Mouse (Mus musculus): Measurements from ENCODE around the gene Pogk. TPM values are rescaled to one million over a fixed set of nuclear protein-coding genes. Genes with fewer than 3 reads are reported as not detected.

The Pogk gene
- 17.6 and 18.7 TPM in 2 replicates for polyA plus RNA-seq (2015; fragmentation: Nextera tagmentation; extraction: Ambion mirVana)

- Histone ChIP-seq H3K4me1 (peaks cover 15% of the 10 kb centered on the region), H3K4me2 (replicated peaks) (peak within 1 kb of the TSS; percentile 75), H3K27ac (replicated peaks) (peak within 1 kb of the TSS; percentile 79), H3K9ac (peak within 1 kb of the TSS; percentile 64), H3K9me3 (replicated peaks) (no peaks in the 10 kb centered on the region), H3K4me3 (replicated peaks) (peak within 1 kb of the TSS; percentile 76), H3K36me3 (peaks cover 17% of the 10 kb centered on the region; the same call in 1 of the 2 replicates), H3K27me3 (no peaks in the 10 kb centered on the region)
- ATAC-seq (ENCODE audit: insufficient number of reproducible peaks, low FRiP score, low TSS enrichment, low read depth): peak; percentile 90
- 2% methylated on average over 49 of the region's 49 CpGs for WGBS
Observed at GRCm38 (mm10) chr1:166409701-166410220, at the start of gene Pogk. Pogk (minus strand) TSS chr1:166409863.

DNA sequence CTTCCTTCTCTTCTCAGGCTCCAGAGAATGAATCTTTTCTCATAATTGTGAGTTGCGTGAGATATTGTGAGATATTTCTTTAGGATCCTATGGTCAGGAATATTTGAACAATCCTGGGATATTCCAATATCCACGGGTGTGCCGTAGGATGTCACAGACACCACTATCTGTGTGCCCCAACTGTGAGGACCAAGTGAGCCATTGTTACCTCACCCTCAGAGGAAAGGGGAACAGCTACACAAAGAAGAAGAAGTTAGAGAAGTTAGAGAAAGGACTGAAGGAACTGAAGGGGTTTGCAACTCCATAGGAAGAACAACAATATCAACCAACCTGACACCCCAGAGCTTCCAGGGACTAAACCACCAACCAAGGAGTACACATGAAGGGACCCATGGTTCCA, 32.3 kb upstream of the Pogk start:
- no peak overlapping the region for H3K4me3 ChIP-seq (replicated peaks)
- H3K9ac ChIP-seq: no peak overlapping the region
- H3K4me1 ChIP-seq: no peaks in the 10 kb centered on the region
- no peak overlapping the region for H3K27ac ChIP-seq (replicated peaks)
- no peaks in the 10 kb centered on the region for H3K36me3 ChIP-seq
- ATAC-seq (ENCODE audit: insufficient number of reproducible peaks, low FRiP score, low TSS enrichment, low read depth): no peak
- no peak overlapping the region for H3K4me2 ChIP-seq (replicated peaks)
- no peaks in the 10 kb centered on the region for H3K27me3 ChIP-seq
- WGBS: 94% methylated on average over 3 of the region's 3 CpGs
- no peaks in the 10 kb centered on the region for H3K9me3 ChIP-seq (replicated peaks)

- Histone ChIP-seq H3K27me3 (no peaks in the 10 kb centered on the region), H3K4me3 (replicated peaks) (no peak overlapping the region), H3K4me1 (no peaks in the 10 kb centered on the region), H3K4me2 (replicated peaks) (no peak overlapping the region), H3K27ac (replicated peaks) (no peak overlapping the region), H3K9me3 (replicated peaks) (no peaks in the 10 kb centered on the region), H3K36me3 (no peaks in the 10 kb centered on the region), H3K9ac (no peak overlapping the region)
- 57% methylated on average over 6 of the region's 6 CpGs for WGBS
- ATAC-seq (ENCODE audit: insufficient number of reproducible peaks, low FRiP score, low TSS enrichment, low read depth): no peak
Observed at GRCm38 (mm10) chr1:166439426-166439825, 29.8 kb upstream of the Pogk start.

DNA sequence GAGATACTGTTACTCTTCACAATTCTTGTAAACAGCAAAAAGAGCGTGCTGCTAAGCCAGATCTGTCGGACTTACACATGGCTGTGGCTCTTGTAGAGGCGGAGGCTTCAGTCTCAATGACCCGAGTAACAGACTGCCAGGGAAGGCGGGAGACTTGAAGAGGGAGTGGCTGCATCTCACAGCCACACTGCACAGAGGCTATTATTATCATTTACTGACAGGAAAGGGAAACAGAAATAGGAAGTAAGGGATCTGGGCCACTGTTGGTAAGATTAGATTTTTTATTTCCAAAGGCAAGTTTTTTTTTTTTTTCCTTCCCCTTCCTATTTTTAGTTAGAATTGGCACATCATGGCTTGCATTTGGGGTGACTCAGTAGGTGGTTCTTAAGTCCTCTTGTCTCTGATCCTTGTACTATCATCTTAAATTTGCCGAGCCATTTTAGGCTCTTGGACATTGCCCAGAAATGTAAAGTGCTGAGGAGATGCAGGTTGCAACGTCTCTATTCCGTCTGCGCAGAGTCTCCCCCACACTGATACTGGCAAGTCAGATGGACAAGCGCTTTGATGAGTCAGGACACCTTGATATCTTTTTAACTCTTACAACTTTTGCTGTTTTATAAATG, 20.3 kb upstream of the Pogk start:
- Histone ChIP-seq H3K36me3 (no peaks in the 10 kb centered on the region), H3K4me2 (replicated peaks) (no peak overlapping the region), H3K4me3 (replicated peaks) (no peak overlapping the region), H3K9ac (no peak overlapping the region), H3K27me3 (no peaks in the 10 kb centered on the region), H3K27ac (replicated peaks) (no peak overlapping the region), H3K4me1 (no peaks in the 10 kb centered on the region), H3K9me3 (replicated peaks) (no peaks in the 10 kb centered on the region)
- WGBS: 48% methylated on average over 10 of the region's 10 CpGs
- ATAC-seq (ENCODE audit: insufficient number of reproducible peaks, low FRiP score, low TSS enrichment, low read depth): no peak

- no peaks in the 10 kb centered on the region for H3K27me3 ChIP-seq
- ATAC-seq (ENCODE audit: insufficient number of reproducible peaks, low FRiP score, low TSS enrichment, low read depth): no peak
- WGBS: 66% methylated on average over 3 of the region's 3 CpGs
- no peaks in the 10 kb centered on the region for H3K4me1 ChIP-seq
- H3K9me3 ChIP-seq (replicated peaks): no peaks in the 10 kb centered on the region
- no peaks in the 10 kb centered on the region for H3K36me3 ChIP-seq
- no peak overlapping the region for H3K9ac ChIP-seq
- H3K27ac ChIP-seq (replicated peaks): no peak overlapping the region
- no peak overlapping the region for H3K4me3 ChIP-seq (replicated peaks)
- H3K4me2 ChIP-seq (replicated peaks): no peak overlapping the region
Observed at GRCm38 (mm10) chr1:166429053-166429452, 19.4 kb upstream of the Pogk start.

- Histone ChIP-seq H3K27ac (replicated peaks) (no peak overlapping the region), H3K4me3 (replicated peaks) (no peak overlapping the region), H3K27me3 (no peaks in the 10 kb centered on the region), H3K4me1 (peaks cover 15% of the 10 kb centered on the region), H3K9ac (no peak overlapping the region), H3K4me2 (replicated peaks) (no peak overlapping the region), H3K9me3 (replicated peaks) (no peaks in the 10 kb centered on the region), H3K36me3 (0 out of 2 replicates have a peak, but pooled peaks cover 4% of the 10 kb centered on the region)
- ATAC-seq (ENCODE audit: insufficient number of reproducible peaks, low FRiP score, low TSS enrichment, low read depth): no peak
- WGBS: 83% methylated on average over 3 of the region's 3 CpGs
Observed at GRCm38 (mm10) chr1:166412266-166412665, 2.6 kb upstream of the Pogk start.

GRCm38 (mm10) chr1:166411541-166411940, 1.9 kb upstream of the Pogk start:
- Histone ChIP-seq H3K4me1 (peaks cover 15% of the 10 kb centered on the region), H3K27ac (replicated peaks) (no peak overlapping the region), H3K4me2 (replicated peaks) (no peak overlapping the region), H3K9me3 (replicated peaks) (no peaks in the 10 kb centered on the region), H3K27me3 (no peaks in the 10 kb centered on the region), H3K36me3 (peaks cover 10% of the 10 kb centered on the region; the same call in 1 of the 2 replicates), H3K9ac (no peak overlapping the region), H3K4me3 (replicated peaks) (no peak overlapping the region)
- ATAC-seq (ENCODE audit: insufficient number of reproducible peaks, low FRiP score, low TSS enrichment, low read depth): no peak
- WGBS: 86% methylated on average over 1 of the region's 1 CpGs

- H3K9ac ChIP-seq: peak overlapping the region; percentile 64
- peak; percentile 68 for ATAC-seq (ENCODE audit: insufficient number of reproducible peaks, low FRiP score, low TSS enrichment, low read depth)
- WGBS: under 1% methylated on average over 44 of the region's 45 CpGs
Observed at GRCm38 (mm10) chr1:166409177-166409700, 424 bp downstream of the Pogk start.

GRCm38 (mm10) chr1:166403846-166404245, 5.8 kb downstream of the Pogk start:
- H3K27me3 ChIP-seq: no peaks in the 10 kb centered on the region
- H3K9me3 ChIP-seq (replicated peaks): no peaks in the 10 kb centered on the region
- WGBS: 88% methylated on average over 3 of the region's 3 CpGs
- H3K27ac ChIP-seq (replicated peaks): no peak overlapping the region
- no peak for ATAC-seq (ENCODE audit: insufficient number of reproducible peaks, low FRiP score, low TSS enrichment, low read depth)
- H3K4me3 ChIP-seq (replicated peaks): no peak overlapping the region
- H3K9ac ChIP-seq: no peak overlapping the region
- peaks cover 65% of the 10 kb centered on the region for H3K36me3 ChIP-seq
- H3K4me2 ChIP-seq (replicated peaks): no peak overlapping the region
- H3K4me1 ChIP-seq: peaks cover 9% of the 10 kb centered on the region

More at GRCm38 (mm10) chr1:166409177-166409700, 424 bp downstream of the Pogk start:
- Histone ChIP-seq H3K36me3 (peaks cover 22% of the 10 kb centered on the region; the same call in 1 of the 2 replicates), H3K27me3 (no peaks in the 10 kb centered on the region), H3K27ac (replicated peaks) (peak overlapping the region; percentile 79), H3K4me2 (replicated peaks) (peak overlapping the region; percentile 75), H3K4me1 (peaks cover 15% of the 10 kb centered on the region), H3K4me3 (replicated peaks) (peak overlapping the region; percentile 76), H3K9me3 (replicated peaks) (no peaks in the 10 kb centered on the region)

GRCm38 (mm10) chr1:166402003-166402402, 7.7 kb downstream of the Pogk start:
- H3K9ac ChIP-seq: no peak overlapping the region
- H3K36me3 ChIP-seq: peaks cover 76% of the 10 kb centered on the region
- 80% methylated on average over 4 of the region's 4 CpGs for WGBS

GRCm38 (mm10) chr1:166401455-166401854, 8.2 kb downstream of the Pogk start:
- Histone ChIP-seq H3K4me3 (replicated peaks) (no peak overlapping the region), H3K9me3 (replicated peaks) (no peaks in the 10 kb centered on the region), H3K27me3 (no peaks in the 10 kb centered on the region), H3K4me1 (no peaks in the 10 kb centered on the region), H3K27ac (replicated peaks) (no peak overlapping the region), H3K36me3 (peaks cover 76% of the 10 kb centered on the region), H3K4me2 (replicated peaks) (no peak overlapping the region), H3K9ac (no peak overlapping the region)
- ATAC-seq (ENCODE audit: insufficient number of reproducible peaks, low FRiP score, low TSS enrichment, low read depth): no peak

More at GRCm38 (mm10) chr1:166402003-166402402, 7.7 kb downstream of the Pogk start:
- H3K9me3 ChIP-seq (replicated peaks): no peaks in the 10 kb centered on the region
- no peak overlapping the region for H3K27ac ChIP-seq (replicated peaks)
- no peaks in the 10 kb centered on the region for H3K27me3 ChIP-seq
- 0 out of 2 replicates have a peak, but pooled peaks have one; percentile 14 for ATAC-seq (ENCODE audit: insufficient number of reproducible peaks, low FRiP score, low TSS enrichment, low read depth)
- H3K4me3 ChIP-seq (replicated peaks): no peak overlapping the region
- H3K4me1 ChIP-seq: no peaks in the 10 kb centered on the region
- no peak overlapping the region for H3K4me2 ChIP-seq (replicated peaks)
